Mouse (Mus musculus): ENCODE data around the gene Tfg. TPM values are rescaled to one million over a fixed set of nuclear protein-coding genes. Genes with fewer than 3 reads are reported as not detected.

Gene Tfg
- 10 to 100 TPM; 68.8 to 71.6 TPM for total RNA-seq (2021)
- long read RNA-seq, experiment 1, transcript Tfg-201 (8 exons, 1,945 nt) = major isoform, 71 of 93 reads
- long read RNA-seq, experiment 1, partial matches to known transcripts = 1 of 93 reads
- long read RNA-seq, experiment 1, other reads (novel, unspliced or antisense) = 21 of 93 reads
- long read RNA-seq, experiment 2, transcript Tfg-201 (8 exons, 1,945 nt) = major isoform, 67 of 113 reads
- long read RNA-seq, experiment 2, partial matches to known transcripts = 3 of 113 reads
- long read RNA-seq, experiment 2, other reads (novel, unspliced or antisense) = 43 of 113 reads

DNA sequence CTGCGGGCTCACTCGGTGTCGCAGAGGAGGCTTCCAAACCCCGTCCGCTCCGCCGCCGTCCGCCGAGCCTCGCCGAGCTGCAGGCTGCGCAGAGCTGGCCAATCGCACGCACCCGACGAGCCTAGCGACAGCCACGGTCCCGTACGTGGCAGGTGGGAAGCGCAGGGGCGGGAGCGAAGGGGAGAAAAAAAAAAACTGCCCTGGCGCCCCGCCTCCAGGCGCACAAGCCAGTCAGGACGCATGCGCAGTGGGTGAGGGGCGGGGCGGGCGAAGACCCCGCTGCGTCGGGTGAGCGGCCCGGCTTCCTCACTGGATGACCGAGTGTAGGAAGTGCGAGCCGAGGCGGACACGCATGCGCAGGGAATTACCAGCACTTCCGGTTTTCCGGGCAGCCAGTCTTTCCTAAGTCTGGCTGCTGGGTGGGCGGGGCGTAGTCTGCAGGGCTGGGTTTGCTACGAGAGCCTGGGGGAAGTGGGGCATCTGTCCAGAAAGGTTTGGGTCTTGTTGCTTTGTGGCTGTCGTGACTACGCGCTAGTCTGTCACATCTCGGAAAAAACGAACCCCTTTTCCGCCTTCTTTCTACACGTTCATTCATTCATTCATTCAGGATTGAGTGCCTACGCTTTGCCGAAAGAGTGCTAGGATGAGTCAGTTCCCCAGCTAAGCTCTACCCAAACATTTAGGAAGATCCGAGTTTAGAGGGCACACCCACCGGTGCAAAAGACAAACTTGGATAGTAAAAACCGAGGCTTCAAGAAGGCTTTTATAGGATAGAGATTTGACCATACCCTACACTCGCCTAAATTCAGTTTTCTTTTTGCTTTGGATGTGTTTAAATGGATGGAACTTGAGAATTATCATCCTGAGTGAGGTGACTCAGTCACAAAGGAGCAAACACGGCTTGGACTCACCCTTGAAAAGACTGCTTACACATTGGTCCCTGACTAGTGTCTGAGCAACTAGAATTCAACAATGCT, at the start of gene Tfg:
Gene Tfg (minus strand): TSS at position 227 of the 977 bp plus-strand sequence.
- peak; percentile 98 to 99 for DNase-seq (ENCODE audit: low spot score in 2 of 2)

DNA sequence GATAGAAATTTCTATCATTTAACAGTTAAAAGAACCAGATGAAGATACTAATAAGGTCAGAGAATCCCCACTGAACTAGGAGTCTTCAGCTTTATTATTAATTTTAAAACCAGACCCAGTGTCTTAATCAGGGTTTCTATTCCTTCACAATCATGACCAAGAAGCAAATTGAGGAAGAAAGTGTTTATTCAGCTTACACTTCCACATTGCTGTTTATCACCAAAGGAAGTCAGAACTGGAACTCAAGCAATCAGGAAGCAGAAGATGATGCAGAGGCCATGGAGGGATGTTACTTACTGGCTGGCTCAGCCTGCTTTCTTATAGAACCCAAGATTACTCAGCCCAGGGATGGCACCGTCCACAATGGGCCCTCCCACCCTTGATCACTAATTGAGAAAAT, 11.8 kb upstream of the Tfg start:
- DNase-seq (ENCODE audit: low spot score in 2 of 2) = no peak

DNA sequence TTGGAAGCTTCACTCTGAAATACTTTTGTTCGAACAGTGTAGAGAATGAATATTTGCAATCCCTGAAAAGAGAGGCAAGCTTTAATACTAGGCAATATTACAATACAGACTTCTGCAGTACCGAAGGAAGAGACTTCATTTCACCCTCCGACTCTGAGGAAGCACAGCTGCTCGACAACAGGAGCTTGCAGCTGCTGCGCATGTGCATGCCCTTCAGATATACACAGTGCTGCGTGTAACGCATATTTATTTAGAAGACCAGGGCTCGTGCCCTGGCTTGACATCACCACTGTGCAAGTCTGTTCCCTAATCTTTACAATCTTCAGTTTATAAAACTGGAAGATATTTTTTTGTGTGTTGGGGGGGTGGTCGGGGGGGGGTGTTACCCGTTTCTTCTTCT, 7.7 kb upstream of the Tfg start:
- DNase-seq (ENCODE audit: low spot score in 2 of 2) = no peak

DNA sequence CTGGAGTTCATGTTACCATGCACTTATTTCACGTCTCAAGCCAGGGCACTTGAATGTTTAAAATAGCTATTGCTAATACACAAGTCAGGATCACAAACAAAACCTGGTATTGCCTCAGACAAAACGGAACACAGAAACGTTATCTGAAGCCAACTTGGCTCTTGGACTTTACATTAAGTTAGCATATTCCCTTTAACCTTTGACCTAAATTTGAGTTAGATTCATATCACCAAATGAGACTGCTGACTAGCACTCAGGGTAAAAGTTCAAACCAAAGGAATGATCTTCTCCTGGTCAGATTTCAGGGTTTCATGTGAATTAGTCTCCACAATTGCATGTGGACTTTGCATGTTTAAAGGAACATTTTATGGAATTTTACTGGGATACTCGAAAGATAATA, 5.1 kb upstream of the Tfg start:
- no peak for DNase-seq (ENCODE audit: low spot score in 2 of 2)

DNA sequence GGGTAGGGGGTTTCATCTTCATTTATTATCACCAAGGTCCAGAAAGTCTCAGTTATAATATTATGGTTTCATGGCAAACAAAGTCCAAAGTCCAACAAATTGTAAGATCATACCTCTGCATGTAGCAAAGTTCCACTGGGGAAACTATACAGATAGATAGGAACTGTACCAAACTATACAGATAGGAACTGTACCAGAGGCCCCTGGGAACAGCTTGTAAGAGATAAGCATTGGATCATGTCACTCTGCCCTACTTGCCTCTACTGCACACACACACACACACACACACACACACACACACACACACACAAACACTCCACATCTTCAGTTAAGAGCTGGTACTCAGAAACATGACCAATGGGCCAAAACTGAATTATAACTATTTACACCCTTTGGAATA, 1.8 kb upstream of the Tfg start:
- no peak for DNase-seq (ENCODE audit: low spot score in 2 of 2)

DNA sequence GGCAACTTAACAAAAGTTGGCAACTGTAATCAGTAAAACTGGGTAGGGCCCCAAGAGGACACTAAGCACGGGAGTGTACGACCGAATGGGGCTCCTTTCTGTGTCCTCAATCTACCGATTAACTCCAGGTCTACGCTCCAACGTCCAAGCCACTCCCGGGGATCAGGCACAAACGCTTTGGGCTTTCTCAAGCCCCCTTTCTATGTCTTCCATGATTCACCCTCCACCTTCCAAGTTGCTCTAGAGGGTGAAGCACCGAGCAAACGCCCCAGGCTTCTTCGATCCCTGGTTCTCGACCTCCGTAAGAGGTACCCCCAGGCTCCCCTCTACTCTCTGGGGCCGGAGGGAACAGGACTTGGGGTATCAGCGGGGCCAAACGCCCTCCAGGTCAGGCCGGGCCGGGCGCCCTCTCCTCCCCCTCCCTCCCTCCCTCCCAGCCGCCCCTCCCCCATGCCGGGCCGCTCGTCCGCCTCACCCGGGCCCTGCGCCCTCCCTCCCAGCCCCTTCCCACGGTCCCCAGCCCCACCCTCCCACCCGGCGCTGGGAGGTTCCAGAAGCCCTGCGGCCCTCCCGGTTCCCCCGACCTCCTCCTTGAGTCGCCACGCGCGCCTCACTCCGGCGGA, 582 bp downstream of the Tfg start:
- peak; percentile 8 to 26 for DNase-seq (ENCODE audit: low spot score in 2 of 2)

DNA sequence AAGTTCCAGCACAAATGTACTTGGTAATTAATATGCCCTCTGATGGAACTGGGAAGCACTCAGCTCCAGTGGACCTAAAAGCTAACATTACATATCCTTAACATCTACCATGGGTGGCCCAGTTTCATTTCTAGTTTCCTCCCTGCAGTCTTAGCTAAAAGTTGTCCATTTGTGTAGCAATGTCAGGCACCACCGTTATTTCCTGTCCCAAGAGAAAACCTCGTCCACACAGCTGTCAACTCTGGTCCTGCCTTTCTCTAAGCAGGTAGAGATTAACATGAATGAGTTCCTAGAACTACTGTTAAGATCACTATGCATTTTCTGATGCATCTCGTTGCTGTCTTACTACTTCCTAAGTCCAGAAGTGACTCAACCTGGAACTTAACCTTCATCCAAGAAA, 1.6 kb downstream of the Tfg start:
- no peak for DNase-seq (ENCODE audit: low spot score in 2 of 2)

DNA sequence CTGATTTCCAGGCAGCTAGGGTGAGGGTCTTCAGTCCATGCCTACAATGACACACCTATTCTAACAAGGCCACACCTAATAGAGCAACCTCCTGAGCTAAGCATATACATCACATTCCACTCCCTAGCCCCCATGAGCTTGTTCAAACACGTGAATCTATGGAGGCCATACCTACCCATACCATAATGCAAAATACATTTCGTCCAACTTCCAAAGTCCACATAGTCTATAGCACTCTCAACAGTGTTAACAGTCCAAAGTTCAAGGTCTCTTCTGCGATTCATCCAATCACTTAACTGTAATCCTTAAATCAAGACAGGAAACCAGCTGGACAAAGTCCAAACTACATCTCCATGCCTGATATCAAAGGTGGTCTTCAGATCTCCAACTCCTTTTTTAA, 7.2 kb downstream of the Tfg start:
- DNase-seq (ENCODE audit: low spot score in 2 of 2) = no peak

DNA sequence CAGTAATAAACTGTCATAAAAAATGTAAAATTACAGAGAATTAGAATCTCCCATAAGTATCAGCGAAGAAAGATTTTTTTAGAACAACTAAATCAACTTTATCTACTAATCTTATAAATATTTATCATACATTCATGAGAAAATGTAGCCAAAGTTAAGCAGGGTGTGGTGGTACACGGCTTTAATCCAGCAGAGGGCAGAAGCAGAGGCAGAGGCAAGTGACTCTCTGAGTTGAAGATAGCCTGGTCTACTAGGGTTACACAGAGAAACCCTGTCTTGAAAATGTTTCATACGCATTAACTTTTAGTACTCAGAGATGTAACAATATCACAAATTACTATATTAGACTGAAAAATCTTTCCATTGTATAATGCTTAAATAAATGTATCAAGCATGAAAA, 11.5 kb downstream of the Tfg start:
- DNase-seq (ENCODE audit: low spot score in 2 of 2) = no peak

DNA sequence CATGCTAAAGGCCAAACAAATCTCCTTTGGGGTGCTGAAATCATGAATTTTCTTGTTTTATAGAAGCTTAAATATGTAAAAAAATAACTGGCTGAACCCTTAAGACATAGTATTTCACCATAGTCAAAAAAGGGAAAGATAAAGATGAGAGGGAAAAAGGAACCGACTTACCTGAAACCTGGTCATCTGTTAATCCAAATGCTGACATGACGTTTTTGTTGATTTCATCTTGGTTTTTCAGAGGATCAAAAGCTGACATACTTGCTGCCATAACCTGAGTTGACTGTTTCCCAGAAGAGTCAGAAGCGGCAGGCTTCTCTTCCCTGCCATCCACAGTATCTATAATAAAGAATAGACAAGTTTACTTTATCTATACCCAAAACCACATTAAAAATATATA, 16.4 kb downstream of the Tfg start:
- no peak for DNase-seq (ENCODE audit: low spot score in 2 of 2)

DNA sequence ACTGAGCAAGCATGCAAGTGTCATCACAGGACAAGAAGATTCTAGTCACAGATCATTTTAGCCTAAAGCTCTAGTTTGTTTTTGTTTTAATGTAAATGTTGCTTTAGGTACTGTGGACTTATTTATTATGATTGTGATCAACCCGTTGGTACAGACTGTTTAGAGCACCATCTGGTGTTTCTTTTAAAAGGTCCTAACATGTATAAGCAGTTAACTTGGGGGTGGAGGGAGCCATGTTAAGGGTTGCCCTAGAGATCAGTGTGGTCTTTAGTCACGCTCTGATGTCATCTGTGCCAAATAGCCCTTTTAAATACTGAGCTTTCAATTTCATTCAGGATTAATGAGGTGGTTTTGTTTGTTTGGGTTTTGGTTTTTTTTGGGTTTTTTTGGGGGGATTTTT, 20.8 kb downstream of the Tfg start:
- DNase-seq (ENCODE audit: low spot score in 2 of 2) = no peak

DNA sequence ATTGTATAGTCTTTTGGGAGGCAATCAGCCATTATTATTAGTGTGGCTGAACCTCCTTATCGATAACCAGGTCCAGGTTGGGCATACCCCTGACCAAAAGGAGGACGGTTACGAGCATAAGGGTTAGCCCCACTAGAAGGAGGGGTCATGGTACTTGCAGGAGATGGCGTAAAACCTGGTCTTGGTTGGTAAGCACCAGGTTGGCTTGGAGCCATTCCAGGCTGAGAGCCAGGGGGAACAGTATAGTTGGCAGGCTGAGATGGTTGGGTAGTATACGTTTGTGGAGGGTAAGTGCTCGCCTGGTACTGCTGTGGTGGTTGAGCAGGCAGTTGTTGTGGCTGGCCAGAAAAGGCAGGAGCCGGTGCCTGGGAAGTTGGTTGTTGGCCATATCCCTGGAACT, 26.5 kb downstream of the Tfg start:
- DNase-seq (ENCODE audit: low spot score in 2 of 2) = no peak

DNA sequence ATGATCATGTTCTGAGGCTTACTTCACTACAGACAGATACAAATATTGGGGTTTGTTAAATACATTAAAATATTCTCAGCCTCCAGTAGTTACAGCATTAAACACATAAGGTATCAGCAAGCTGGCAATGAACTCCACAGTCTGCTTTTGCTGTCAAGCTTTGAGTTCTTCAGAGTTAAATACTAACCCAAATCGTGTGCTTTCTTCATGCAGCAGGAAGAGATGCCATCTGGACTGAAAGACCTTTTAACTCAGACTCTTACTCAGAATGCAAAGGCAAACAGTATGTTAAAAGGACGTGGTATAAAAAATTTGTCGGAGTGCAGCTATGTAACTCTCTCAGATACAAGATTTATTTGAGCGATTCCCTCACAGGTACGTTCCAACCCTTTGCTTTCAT, 30.5 kb downstream of the Tfg start:
- peak in 1 of 2 experiments; percentile 9 for DNase-seq (ENCODE audit: low spot score in 2 of 2)

DNA sequence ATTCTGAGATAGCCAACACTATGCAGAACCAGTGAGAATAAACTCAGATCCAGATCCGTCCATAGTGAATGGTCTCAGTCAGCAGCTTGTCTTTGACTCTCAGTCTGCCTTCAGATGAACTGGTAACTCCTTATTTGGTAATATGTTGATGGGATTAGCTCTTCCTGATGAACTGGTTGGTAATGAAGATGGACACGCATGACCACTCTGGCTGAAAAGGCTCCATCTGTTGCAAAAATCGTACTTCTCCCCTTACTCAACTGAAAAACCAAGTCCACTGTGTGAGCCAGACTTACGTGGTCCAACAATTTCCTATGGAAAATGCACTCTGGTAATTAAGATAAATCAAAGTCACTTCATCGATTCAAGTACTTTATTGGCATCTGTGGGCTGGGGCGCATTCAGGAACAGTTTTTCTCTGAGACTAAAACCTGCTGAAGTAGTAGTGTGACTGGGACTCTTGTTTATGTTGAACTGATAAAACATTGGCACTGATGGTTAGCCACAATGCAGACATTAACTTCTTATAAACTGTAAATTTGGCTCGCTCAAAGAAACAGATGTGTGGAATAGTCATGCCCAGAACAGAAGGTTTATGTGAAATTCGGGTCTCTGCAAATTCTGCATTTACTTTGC, 36.1 kb downstream of the Tfg start:
- no peak for DNase-seq (ENCODE audit: low spot score in 2 of 2)

DNA sequence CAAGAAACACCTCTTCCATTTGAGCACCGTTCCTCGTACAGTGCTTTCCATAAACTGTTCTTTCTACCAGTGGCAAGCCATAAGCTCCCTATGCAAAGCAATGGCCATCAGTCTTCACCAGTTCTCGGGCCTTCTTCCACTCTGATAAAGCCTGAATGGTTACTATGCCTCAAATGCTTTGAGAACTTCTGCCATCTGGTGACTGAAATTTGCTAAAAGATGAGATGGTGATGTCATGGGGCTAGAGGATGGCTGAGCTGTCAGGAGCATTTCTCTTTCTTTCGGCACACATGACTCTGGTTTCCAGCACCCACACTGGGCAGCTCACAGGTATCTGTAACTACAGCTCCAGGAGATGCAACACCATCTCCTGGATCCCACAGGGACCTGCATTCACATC, 40.1 kb downstream of the Tfg start:
- DNase-seq (ENCODE audit: low spot score in 2 of 2) = peak; percentile 4 to 61

DNA sequence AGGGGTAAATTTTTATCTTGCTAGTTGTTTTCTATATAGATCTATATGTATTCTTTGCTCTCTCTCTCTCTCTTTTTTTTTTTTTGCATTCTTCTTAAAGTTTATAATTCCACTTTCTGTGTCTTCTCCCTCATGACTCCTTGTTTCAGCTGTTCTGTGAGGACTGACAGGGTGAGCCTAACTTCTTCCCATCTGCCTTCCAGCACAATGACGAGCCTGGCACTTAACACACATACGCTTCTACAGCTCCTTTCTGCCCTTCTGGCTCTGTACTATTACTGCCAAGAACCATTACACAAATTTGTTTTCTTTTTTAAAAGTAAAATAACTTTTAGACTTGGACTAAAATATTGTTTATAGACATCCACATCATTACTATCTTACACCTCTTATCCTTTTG, 43.8 kb downstream of the Tfg start:
- no peak for DNase-seq (ENCODE audit: low spot score in 2 of 2)

DNA sequence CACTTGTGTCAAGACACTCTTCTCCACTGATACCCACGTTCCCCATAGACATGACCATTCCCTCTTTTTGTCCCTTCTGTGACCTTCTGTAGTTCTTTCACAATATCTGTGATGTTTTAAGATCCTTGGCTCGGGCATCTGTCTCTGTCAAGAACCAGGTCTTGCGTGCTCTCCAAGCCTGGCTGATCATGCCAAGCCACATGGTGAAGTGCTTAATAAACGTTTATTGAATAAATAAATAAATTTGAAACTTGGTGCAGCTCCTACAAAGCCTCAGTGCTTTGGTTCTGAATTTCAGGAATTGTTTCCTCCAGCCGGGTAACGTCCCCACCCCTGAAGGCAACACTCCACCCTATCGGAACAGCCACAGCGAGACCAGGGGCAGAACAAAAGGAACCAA, 46.3 kb downstream of the Tfg start:
- DNase-seq (ENCODE audit: low spot score in 2 of 2) = no peak

DNA sequence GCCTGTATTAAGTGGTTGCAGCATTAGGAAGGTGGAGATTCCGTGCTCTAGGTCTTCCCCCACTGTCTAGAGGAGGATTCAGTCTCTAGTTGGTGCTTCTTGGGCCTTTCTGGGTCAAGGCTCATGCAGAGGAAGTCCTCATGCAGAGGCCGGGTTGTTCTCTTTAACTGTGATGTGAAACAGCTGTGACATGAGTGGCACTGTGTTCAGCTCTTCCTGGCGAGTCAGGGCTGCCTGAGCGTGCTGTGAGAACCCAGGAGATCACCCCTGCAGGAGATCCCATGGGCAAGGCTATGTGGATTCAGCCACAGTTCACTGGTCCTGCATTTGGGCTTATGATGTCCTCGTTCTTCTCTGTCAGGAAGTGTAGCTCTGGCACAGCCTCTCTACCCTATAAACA, 47.7 kb downstream of the Tfg start:
- DNase-seq (ENCODE audit: low spot score in 2 of 2) = no peak

DNA sequence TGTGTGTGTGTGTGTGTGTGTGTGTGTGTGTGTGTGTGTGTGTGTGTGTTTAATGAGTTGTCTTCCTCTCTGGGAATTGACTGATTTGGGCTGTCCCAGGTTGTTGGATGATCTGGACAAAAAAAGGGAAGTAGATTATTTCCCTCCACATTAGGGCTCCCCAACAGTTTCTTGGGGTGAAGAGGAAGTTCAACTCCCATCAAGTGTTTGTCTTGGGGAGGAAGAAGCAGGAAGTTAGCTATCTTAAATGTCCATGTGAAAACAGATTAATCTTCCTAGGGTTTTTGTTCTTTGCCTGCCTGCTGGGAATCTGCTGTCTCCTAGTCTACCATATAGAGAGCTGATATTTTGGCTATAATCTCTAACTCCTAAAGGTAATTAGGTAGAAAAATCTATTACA, 58.4 kb downstream of the Tfg start:
- no peak for DNase-seq (ENCODE audit: low spot score in 2 of 2)

DNA sequence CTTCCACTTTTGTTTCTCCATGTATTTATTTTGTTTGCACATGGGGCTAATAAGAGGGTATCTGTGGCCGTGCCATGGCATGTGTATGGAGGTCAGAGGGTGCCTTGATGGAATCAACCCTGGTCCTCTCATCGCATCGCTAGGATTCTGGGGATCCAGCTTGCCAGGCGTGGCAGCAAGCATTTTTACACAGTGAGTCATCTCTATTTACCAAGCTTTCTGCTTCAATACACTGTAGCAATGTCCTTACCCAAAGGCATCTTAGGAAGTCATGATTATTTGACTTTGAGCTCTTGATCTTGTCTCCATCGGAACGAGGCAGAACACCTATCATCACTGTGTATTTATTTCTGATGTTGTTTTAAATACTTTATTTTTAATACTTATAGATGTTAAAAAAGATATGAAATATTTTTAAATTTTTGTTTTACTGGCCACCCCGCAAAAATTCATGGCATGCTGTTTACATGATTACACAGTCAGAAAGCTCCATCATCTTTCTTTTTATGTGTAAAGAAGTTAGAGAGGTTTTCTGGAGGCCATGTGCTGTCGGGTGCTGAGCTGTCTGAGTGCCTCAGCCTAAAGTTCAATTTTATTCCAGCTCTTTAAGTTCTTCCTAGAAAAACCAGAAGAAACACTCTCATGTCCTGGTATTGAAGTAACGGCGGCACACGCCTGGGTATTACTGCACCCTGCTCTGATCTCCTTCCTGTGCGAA, 61.9 kb downstream of the Tfg start:
- no peak for DNase-seq (ENCODE audit: low spot score in 2 of 2)
